Mouse (Mus musculus): ENCODE data around the gene Iqgap2. TPM values are rescaled to one million over a fixed set of nuclear protein-coding genes. Genes with fewer than 3 reads are reported as not detected.

Iqgap2 gene
- polyA plus RNA-seq, 1 experiment: 2.4 TPM

DNA sequence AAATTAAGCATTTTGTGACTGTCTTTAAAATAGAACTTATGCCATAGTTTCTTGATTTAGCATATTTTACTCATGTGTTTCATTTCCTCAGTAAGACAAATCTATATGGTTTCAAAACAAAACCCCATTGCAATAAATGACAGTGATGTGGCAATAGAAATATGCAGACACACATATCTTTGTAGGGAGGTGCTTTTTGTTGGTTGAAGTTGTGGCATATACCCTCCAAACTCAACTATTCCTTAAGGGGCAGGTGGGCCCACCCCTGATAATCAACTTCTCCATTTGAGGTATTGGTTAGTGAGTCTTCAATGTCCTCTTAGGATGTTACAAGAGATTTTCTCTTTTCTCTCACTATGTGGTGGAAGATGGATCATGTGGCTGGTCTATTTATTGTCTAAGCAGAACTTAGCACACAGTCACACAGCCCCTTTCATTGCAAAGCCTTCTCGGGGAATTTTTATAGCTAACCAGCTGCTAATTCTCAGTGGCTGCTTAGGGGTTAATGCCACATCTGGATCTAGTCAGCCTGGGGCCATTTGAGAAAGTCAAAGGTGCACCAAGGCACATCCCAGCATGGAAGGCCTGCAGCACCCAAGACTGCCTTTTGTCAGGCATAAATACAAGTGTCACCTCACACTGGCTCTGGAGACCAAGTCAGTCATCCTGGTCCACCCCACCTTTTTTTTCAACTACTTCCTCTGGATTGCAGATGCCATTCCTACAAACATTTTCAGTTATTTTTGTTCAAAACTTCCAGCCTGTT is 8.3 kb upstream of the Iqgap2 start:
- H3K4me1 ChIP-seq (ENCODE audit: control insufficient read depth, insufficient read depth, low read length): no peaks in the 10 kb centered on the region
- no peak for DNase-seq
- TF ChIP-seq CTCF (IDR thresholded peaks at IDR 0.05; ENCODE audit: insufficient read depth, low read length): no peak
- no peak for TF ChIP-seq POLR2A (IDR thresholded peaks at IDR 0.05; ENCODE audit: borderline replicate concordance, extremely low read depth, low read depth, low read length)
- no peak overlapping the region for H3K4me3 ChIP-seq (replicated peaks; ENCODE audit: extremely low read depth, low read depth, low read length)
- WGBS: 73% methylated on average over 1 of the region's 1 CpGs

DNA sequence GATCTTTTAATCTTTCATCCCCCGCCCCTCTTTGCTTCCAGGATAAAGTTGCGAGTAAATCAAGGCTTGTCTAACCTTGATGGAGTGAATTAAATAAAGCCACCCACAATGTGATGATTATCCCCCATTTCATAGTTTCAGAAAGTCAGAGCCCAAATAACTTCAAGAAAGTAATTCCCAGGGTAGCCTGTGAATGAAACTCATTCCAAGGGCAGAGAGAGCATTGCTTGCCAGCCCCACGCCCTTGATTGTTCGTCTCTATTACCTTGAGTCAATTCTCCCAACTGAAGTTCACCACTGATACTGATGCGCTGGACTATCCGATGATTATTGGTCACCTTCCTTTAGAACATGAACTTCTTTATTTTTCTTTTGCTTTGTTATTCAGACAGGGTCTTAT is 4.8 kb upstream of the Iqgap2 start:
- TF ChIP-seq POLR2A (IDR thresholded peaks at IDR 0.05; ENCODE audit: borderline replicate concordance, extremely low read depth, low read depth, low read length) (no peak), CTCF (IDR thresholded peaks at IDR 0.05; ENCODE audit: insufficient read depth, low read length) (no peak)
- Histone ChIP-seq H3K4me3 (replicated peaks; ENCODE audit: extremely low read depth, low read depth, low read length) (no peak overlapping the region), H3K4me1 (ENCODE audit: control insufficient read depth, insufficient read depth, low read length) (no peaks in the 10 kb centered on the region)
- 82% methylated on average over 6 of the region's 6 CpGs for whole genome bisulfite sequencing
- DNase-seq: no peak

DNA sequence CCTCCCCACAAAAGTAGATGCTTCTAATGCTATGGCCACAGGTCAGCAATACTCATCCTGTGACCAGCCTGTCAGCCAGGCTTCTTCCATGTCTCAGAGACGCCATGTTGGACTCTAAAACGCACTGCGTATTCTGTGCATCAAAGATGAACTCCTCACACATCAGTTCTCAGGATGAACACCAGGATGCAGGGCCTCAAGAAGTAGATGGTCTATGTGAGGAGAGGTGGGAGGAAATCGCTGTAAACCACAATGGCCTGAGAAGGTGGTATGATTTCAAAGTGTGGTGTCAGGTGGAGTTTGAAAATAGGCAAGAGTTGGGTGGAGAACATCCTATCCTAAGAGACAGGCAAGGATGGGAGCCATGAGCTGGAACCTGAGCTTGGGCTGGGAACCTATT is 1.4 kb upstream of the Iqgap2 start:
- Histone ChIP-seq H3K4me1 (ENCODE audit: control insufficient read depth, insufficient read depth, low read length) (no peaks in the 10 kb centered on the region), H3K4me3 (replicated peaks; ENCODE audit: extremely low read depth, low read depth, low read length) (no peak overlapping the region)
- 93% methylated on average over 4 of the region's 4 CpGs for WGBS
- DNase-seq: no peak
- TF ChIP-seq CTCF (IDR thresholded peaks at IDR 0.05; ENCODE audit: insufficient read depth, low read length) (no peak), POLR2A (IDR thresholded peaks at IDR 0.05; ENCODE audit: borderline replicate concordance, extremely low read depth, low read depth, low read length) (no peak)

DNA sequence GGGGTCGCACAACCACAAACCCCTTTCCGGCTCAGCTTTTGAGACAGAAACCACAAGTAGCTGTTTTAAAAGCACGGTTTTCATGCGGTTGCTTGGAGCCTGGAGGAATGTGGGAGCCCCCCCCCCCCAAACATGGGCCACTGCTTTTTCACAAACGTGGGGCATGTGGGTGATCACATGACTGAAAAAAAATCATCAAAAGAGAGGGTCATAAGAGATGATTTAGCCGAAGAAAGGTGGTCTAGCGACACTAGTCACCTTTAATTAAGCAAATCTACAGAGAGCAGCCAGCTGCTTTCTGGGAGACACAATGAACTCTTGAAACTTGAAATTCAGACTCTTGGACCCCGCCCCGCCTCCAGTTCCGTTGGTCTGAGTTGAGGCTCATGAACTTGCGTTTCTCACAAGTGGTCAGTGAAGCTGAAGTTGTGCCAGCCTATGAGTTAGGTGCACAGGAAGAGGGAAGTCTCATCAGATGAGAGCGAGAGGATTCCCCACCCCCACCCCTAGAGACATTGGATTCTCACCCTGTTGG is 956 bp upstream of the Iqgap2 start:
- H3K4me3 ChIP-seq (replicated peaks; ENCODE audit: extremely low read depth, low read depth, low read length): peak overlapping the region; percentile 49
- no peak for TF ChIP-seq POLR2A (IDR thresholded peaks at IDR 0.05; ENCODE audit: borderline replicate concordance, extremely low read depth, low read depth, low read length)
- TF ChIP-seq CTCF (IDR thresholded peaks at IDR 0.05; ENCODE audit: insufficient read depth, low read length): no peak
- H3K4me1 ChIP-seq (ENCODE audit: control insufficient read depth, insufficient read depth, low read length): no peaks in the 10 kb centered on the region
- WGBS: 24% methylated on average over 12 of the region's 12 CpGs
- DNase-seq: no peak

DNA sequence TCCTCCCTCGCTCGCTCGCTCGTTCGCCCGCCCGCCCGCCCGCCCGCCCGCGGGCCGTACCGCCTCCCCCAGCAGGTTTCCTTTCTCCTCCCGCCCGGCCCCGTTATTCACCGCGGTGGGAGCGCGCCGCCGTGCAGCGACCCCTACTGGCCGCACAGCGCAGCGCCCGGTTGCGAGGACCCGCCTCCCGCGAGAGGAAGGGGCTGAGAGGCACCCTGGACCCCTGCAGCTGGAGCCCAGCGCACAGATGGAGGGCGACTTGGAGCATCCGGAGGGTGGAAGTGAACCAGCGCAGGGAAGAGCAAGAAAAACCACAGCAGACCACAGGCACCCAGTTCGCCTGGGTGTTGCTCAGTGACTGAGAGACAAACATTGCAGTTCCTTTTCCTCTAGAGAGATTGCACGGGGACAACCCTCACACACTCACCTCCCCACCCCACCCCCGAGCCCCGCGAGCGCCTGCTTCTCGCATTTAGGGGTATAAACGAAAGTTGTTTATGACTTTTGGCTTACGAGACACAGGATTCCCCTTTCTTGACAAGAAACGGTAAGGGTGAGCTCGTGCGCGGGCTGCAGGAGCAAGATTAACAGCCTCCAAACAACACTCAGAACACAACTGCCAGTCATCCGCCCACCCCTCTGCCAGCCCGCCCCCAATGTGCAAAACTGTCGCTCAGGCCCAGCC is 346 bp upstream of the Iqgap2 start:
- TF ChIP-seq POLR2A (IDR thresholded peaks at IDR 0.05; ENCODE audit: borderline replicate concordance, extremely low read depth, low read depth, low read length) (no peak), CTCF (IDR thresholded peaks at IDR 0.05; ENCODE audit: insufficient read depth, low read length) (peak; percentile 10; the same call in 1 of the 2 replicates)
- H3K4me1 ChIP-seq (ENCODE audit: control insufficient read depth, insufficient read depth, low read length): no peaks in the 10 kb centered on the region
- peak; percentile 75 for DNase-seq
- peak overlapping the region; percentile 58 for H3K4me3 ChIP-seq (replicated peaks; ENCODE audit: extremely low read depth, low read depth, low read length)
- WGBS: under 1% methylated on average over 43 of the region's 52 CpGs

DNA sequence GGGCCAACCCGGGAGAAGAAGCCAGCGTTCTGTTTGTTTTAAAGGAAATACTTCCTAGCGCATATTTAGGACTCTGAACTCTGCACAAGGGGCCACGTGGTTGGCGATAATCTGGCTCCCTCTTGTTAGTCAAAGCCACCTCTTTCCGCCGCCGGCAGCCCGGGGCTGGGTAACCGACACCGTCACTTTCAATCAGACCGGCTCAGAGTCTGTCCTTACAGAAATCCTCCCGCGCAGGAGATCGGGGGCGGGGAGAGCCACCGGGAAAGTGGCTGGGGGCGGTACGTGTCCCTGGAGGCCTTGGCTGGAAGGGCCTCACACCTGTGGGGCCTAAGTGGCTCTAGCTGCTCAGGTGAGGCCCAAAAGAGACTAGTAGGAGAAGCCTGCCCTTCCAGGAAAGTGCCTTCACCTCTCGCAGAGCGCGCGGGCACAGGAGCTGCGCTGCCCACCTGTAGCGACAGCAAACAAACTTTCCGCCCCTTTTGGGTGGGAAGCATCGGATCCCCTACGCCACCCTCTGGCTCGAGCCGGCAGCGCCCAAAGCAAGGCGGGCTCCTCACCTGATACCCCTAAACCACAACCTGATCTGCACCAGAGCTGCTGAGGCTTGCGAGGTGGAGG is 761 bp downstream of the Iqgap2 start:
- TF ChIP-seq POLR2A (IDR thresholded peaks at IDR 0.05; ENCODE audit: borderline replicate concordance, extremely low read depth, low read depth, low read length) (no peak), CTCF (IDR thresholded peaks at IDR 0.05; ENCODE audit: insufficient read depth, low read length) (no peak)
- peak; percentile 45 for DNase-seq
- under 1% methylated on average over 33 of the region's 33 CpGs for WGBS
- peak overlapping the region; percentile 58 for H3K4me3 ChIP-seq (replicated peaks; ENCODE audit: extremely low read depth, low read depth, low read length)
- no peaks in the 10 kb centered on the region for H3K4me1 ChIP-seq (ENCODE audit: control insufficient read depth, insufficient read depth, low read length)

DNA sequence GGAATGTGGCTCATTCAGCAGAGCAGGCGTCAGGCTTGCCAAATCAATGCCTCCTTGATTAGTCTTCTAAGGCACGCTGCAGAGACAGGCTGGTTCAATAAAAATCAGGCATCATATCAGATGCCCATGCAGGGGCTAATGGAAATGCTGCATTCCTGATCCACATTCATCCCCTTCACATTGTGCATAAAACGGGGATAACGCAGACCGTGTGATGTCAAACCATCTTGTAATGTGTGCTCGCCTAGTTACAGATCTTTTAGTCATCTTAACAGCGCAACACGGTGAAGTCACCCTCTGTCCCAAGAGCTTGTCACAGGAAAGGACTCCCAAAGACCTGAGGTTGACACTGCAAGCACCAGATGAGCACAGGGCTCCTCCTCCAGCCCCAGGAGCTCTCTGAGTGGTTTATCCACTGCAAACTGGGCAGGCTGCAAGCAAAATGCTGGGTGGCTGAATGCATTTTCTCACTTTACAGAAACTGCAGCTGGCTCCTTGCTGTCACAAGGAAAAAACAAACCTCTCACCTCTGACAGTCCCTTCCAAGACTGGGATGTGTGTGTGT is 1.7 kb downstream of the Iqgap2 start:
- DNase-seq: no peak
- Histone ChIP-seq H3K4me1 (ENCODE audit: control insufficient read depth, insufficient read depth, low read length) (no peaks in the 10 kb centered on the region), H3K4me3 (replicated peaks; ENCODE audit: extremely low read depth, low read depth, low read length) (no peak overlapping the region)
- WGBS: 51% methylated on average over 8 of the region's 8 CpGs
- TF ChIP-seq CTCF (IDR thresholded peaks at IDR 0.05; ENCODE audit: insufficient read depth, low read length): no peak
- TF ChIP-seq POLR2A (IDR thresholded peaks at IDR 0.05; ENCODE audit: borderline replicate concordance, extremely low read depth, low read depth, low read length): no peak

DNA sequence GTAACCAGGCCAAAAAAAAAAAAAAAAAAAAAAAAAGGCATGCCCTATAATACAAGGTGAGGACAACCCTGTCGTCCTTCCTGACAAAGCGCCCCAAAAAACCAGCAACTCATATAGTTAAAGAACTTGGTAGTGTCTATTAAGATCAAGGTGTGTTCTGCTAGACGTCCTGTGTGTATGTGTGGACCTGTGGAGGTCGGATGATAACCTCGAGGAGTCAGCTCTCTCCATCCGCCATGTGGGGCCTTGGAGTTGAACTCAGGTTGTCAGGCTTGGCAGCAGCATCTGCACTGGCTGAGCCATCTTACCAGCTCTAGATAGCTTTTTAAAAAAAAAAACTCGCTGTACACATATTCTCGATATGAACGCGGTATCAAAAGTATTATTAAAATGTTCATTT is 2.4 kb downstream of the Iqgap2 start:
- DNase-seq: no peak
- no peak for TF ChIP-seq POLR2A (IDR thresholded peaks at IDR 0.05; ENCODE audit: borderline replicate concordance, extremely low read depth, low read depth, low read length)
- no peak for TF ChIP-seq CTCF (IDR thresholded peaks at IDR 0.05; ENCODE audit: insufficient read depth, low read length)
- no peak overlapping the region for H3K4me3 ChIP-seq (replicated peaks; ENCODE audit: extremely low read depth, low read depth, low read length)
- H3K4me1 ChIP-seq (ENCODE audit: control insufficient read depth, insufficient read depth, low read length): no peaks in the 10 kb centered on the region
- 88% methylated on average over 10 of the region's 10 CpGs for WGBS

DNA sequence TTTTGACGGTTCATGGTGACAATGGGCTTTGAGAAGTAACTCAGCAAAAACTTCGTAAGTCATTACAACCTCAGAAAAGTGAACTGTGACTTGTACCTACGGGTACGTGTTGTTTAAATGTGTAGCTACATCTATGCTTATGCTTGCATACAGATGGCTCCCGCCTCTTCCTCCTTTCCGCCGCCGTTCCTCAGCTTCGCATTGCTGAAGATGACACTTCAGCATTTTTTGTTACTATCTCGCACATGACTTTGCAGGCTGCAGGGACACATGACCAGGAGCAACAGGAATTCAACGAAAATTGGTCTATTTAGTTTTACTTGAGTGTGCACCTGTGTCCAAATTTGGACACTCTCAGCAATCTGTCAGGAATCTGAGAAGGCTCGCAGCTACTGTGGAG is 3.1 kb downstream of the Iqgap2 start:
- no peaks in the 10 kb centered on the region for H3K4me1 ChIP-seq (ENCODE audit: control insufficient read depth, insufficient read depth, low read length)
- DNase-seq: no peak
- H3K4me3 ChIP-seq (replicated peaks; ENCODE audit: extremely low read depth, low read depth, low read length): no peak overlapping the region
- WGBS: 82% methylated on average over 12 of the region's 12 CpGs
- TF ChIP-seq POLR2A (IDR thresholded peaks at IDR 0.05; ENCODE audit: borderline replicate concordance, extremely low read depth, low read depth, low read length): no peak
- TF ChIP-seq CTCF (IDR thresholded peaks at IDR 0.05; ENCODE audit: insufficient read depth, low read length): no peak
